Mouse (Mus musculus): Measurements from ENCODE around the gene Csf2rb. TPM values are rescaled to one million over a fixed set of nuclear protein-coding genes. Genes with fewer than 3 reads are reported as not detected.
"Not testable (repeated sequence)": the region's sequence is repeated elsewhere in the genome, so short reads cannot be mapped to it uniquely, and the experiment has no call there.

Csf2rb gene
- polyA plus RNA-seq, 1 experiment from 2014 or later = 2.3 TPM

GRCm38 (mm10) chr15:78320825-78321496 is 4.6 kb upstream of the Csf2rb start:
- H3K9me3 ChIP-seq (replicated peaks; ENCODE audit: control insufficient read depth, low read length) = no peaks in the 10 kb centered on the region
- H3K4me1 ChIP-seq (ENCODE audit: control insufficient read depth, insufficient read depth, low read length) = no peaks in the 10 kb centered on the region
- H3K36me3 ChIP-seq (ENCODE audit: control insufficient read depth, insufficient read depth) = no peaks in the 10 kb centered on the region
- H3K27ac ChIP-seq (ENCODE audit: low read length) = no peak overlapping the region
- 8% methylated on average over 5 of the region's 5 CpGs for WGBS
- H3K4me3 ChIP-seq (ENCODE audit: low read length) = no peak overlapping the region
- no peak overlapping the region for H3K4me2 ChIP-seq (ENCODE audit: low read depth, low read length)
- H3K27me3 ChIP-seq (ENCODE audit: control insufficient read depth, insufficient read depth, low read length) = no peaks in the 10 kb centered on the region
- H3K9ac ChIP-seq (ENCODE audit: low read length) = no peak overlapping the region
- ATAC-seq (replicated peaks; ENCODE audit: extremely low read depth, insufficient read depth, low FRiP score) = peak; percentile 84

DNA sequence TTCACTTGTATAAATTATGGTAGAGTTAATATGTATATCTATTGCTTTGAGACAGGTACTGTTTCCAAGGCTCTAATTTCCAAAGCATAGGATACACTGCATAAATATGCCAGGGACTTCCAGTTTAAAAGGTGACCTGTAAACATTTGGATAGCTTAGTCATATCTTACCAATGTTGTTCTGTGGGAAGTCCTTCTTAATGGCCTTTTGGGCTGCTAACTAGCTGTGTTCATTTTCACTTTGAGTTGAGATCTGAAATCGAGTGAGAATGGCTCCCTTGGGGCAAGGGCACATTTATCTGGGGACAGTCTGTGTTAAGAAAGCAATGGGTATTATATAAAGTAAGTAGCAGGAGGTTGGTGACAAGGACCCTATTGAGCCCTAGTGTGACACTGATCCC is 2.2 kb upstream of the Csf2rb start:
- Histone ChIP-seq H3K4me3 (ENCODE audit: low read length) (no peak overlapping the region), H3K27ac (ENCODE audit: low read length) (no peak overlapping the region), H3K4me2 (ENCODE audit: low read depth, low read length) (no peak overlapping the region), H3K9me3 (replicated peaks; ENCODE audit: control insufficient read depth, low read length) (no peaks in the 10 kb centered on the region), H3K27me3 (ENCODE audit: control insufficient read depth, insufficient read depth, low read length) (no peaks in the 10 kb centered on the region), H3K9ac (ENCODE audit: low read length) (no peak overlapping the region), H3K36me3 (ENCODE audit: control insufficient read depth, insufficient read depth) (no peaks in the 10 kb centered on the region), H3K4me1 (ENCODE audit: control insufficient read depth, insufficient read depth, low read length) (no peaks in the 10 kb centered on the region)
- no peak for ATAC-seq (replicated peaks; ENCODE audit: extremely low read depth, insufficient read depth, low FRiP score)
- 51% methylated on average over 1 of the region's 1 CpGs for WGBS

- Histone ChIP-seq H3K27me3 (ENCODE audit: control insufficient read depth, insufficient read depth, low read length) (no peaks in the 10 kb centered on the region), H3K36me3 (ENCODE audit: control insufficient read depth, insufficient read depth) (no peaks in the 10 kb centered on the region), H3K4me1 (ENCODE audit: control insufficient read depth, insufficient read depth, low read length) (no peaks in the 10 kb centered on the region), H3K9ac (ENCODE audit: low read length) (no peak overlapping the region), H3K27ac (ENCODE audit: low read length) (no peak overlapping the region), H3K4me3 (ENCODE audit: low read length) (no peak overlapping the region), H3K4me2 (ENCODE audit: low read depth, low read length) (no peak overlapping the region), H3K9me3 (replicated peaks; ENCODE audit: control insufficient read depth, low read length) (no peaks in the 10 kb centered on the region)
- 82% methylated on average over 2 of the region's 2 CpGs for WGBS
- ATAC-seq (replicated peaks; ENCODE audit: extremely low read depth, insufficient read depth, low FRiP score) = no peak
These were observed 1.3 kb upstream of the Csf2rb start for GRCm38 (mm10) chr15:78324294-78324693.

GRCm38 (mm10) chr15:78326747-78327146 is 1.2 kb downstream of the Csf2rb start:
- no peak for ATAC-seq (replicated peaks; ENCODE audit: extremely low read depth, insufficient read depth, low FRiP score)
- Histone ChIP-seq H3K36me3 (ENCODE audit: control insufficient read depth, insufficient read depth) (no peaks in the 10 kb centered on the region), H3K4me3 (ENCODE audit: low read length) (no peak overlapping the region), H3K27me3 (ENCODE audit: control insufficient read depth, insufficient read depth, low read length) (no peaks in the 10 kb centered on the region), H3K9ac (ENCODE audit: low read length) (no peak overlapping the region), H3K9me3 (replicated peaks; ENCODE audit: control insufficient read depth, low read length) (no peaks in the 10 kb centered on the region), H3K4me2 (ENCODE audit: low read depth, low read length) (no peak overlapping the region), H3K27ac (ENCODE audit: low read length) (no peak overlapping the region), H3K4me1 (ENCODE audit: control insufficient read depth, insufficient read depth, low read length) (no peaks in the 10 kb centered on the region)
- WGBS = 82% methylated on average over 10 of the region's 10 CpGs

- not testable (repeated sequence) for H3K27ac ChIP-seq (ENCODE audit: low read length); H3K4me1 ChIP-seq (ENCODE audit: control insufficient read depth, insufficient read depth, low read length); H3K9me3 ChIP-seq (replicated peaks; ENCODE audit: control insufficient read depth, low read length); H3K36me3 ChIP-seq (ENCODE audit: control insufficient read depth, insufficient read depth); H3K4me3 ChIP-seq (ENCODE audit: low read length); ATAC-seq (replicated peaks; ENCODE audit: extremely low read depth, insufficient read depth, low FRiP score); H3K27me3 ChIP-seq (ENCODE audit: control insufficient read depth, insufficient read depth, low read length); H3K9ac ChIP-seq (ENCODE audit: low read length); H3K4me2 ChIP-seq (ENCODE audit: low read depth, low read length)
- WGBS = 84% methylated on average over 6 of the region's 6 CpGs
These were observed 2.3 kb downstream of the Csf2rb start for GRCm38 (mm10) chr15:78327753-78328341.

DNA sequence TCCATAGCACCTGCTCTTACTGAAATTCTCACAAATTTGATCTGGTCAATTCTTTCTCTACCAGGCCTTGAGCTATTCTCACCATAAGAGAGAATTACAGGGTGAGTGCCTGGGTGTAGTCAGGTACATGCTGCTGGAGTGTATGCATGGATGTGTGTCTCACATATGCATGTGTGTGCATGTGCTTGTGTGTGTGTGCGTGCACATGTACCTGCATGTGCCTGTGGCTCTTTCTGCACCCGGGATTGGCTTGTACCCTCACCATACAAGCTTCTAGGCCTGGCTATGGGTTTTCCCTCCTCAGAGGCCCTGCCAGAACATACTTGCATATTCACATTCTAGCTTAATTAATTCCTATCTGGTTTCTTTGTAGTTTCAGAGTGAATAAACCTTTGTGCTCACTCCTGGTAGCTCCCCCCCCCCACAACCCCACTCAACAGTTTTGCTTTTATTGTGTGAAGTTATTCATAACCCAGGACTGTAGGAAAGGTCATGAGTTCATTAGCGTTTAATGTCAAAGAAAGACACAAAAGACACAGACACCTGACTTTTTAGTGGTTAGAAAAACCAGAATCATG is 3.1 kb downstream of the Csf2rb start:
- ATAC-seq (replicated peaks; ENCODE audit: extremely low read depth, insufficient read depth, low FRiP score) = no peak
- 80% methylated on average over 3 of the region's 3 CpGs for WGBS

DNA sequence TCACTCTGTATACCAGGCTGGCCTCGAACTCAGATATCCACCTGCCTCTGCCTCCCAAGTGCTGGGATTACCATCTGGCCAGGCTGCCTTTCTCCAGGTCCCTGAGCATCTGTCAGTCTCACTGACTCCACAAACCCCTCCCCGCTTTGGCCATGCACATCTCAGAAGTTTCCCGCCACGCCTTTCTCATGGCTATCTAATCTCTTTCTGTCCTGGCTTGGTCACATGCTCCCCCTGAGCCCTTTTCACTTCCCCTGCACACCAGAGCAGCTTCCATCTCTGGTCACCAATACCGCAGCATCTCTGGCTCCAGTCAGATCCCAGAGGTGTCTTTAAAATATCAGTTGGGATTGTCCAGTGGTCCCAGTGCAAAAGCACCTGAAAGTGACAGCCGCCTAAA is 4.4 kb downstream of the Csf2rb start:
- H3K36me3 ChIP-seq (ENCODE audit: control insufficient read depth, insufficient read depth); H3K4me2 ChIP-seq (ENCODE audit: low read depth, low read length); H3K9me3 ChIP-seq (replicated peaks; ENCODE audit: control insufficient read depth, low read length); H3K27ac ChIP-seq (ENCODE audit: low read length); H3K4me3 ChIP-seq (ENCODE audit: low read length); H3K9ac ChIP-seq (ENCODE audit: low read length); H3K27me3 ChIP-seq (ENCODE audit: control insufficient read depth, insufficient read depth, low read length); H3K4me1 ChIP-seq (ENCODE audit: control insufficient read depth, insufficient read depth, low read length); ATAC-seq (replicated peaks; ENCODE audit: extremely low read depth, insufficient read depth, low FRiP score): not testable (repeated sequence)
- 60% methylated on average over 6 of the region's 6 CpGs for WGBS

More for the DNA sequence above, 3.1 kb downstream of the Csf2rb start:
- Histone ChIP-seq H3K27ac (ENCODE audit: low read length) (no peak overlapping the region), H3K4me1 (ENCODE audit: control insufficient read depth, insufficient read depth, low read length) (no peaks in the 10 kb centered on the region), H3K9me3 (replicated peaks; ENCODE audit: control insufficient read depth, low read length) (no peaks in the 10 kb centered on the region), H3K9ac (ENCODE audit: low read length) (no peak overlapping the region), H3K4me2 (ENCODE audit: low read depth, low read length) (no peak overlapping the region), H3K4me3 (ENCODE audit: low read length) (no peak overlapping the region), H3K27me3 (ENCODE audit: control insufficient read depth, insufficient read depth, low read length) (no peaks in the 10 kb centered on the region), H3K36me3 (ENCODE audit: control insufficient read depth, insufficient read depth) (no peaks in the 10 kb centered on the region)

DNA sequence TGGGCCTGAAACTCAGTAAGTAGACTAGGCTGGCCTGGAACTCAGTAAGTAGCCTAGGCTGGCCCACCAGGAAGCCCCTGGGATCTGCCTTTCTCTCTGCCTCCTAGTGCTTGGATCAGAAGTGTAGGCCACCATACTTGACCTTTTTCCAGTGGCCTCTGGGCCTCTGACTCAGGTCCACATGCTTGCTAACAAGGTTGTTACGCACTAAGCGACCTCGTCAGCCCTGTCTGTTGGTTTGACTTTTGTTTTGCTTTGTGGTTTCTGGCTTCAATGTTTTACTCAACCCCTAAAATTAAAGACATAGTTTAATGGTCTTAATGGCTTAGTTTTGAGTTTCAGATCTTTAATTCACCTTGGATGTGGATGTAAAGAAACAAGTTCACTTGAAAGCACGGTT is 5.2 kb downstream of the Csf2rb start:
- ATAC-seq (replicated peaks; ENCODE audit: extremely low read depth, insufficient read depth, low FRiP score) = no peak
- WGBS = 85% methylated on average over 4 of the region's 4 CpGs

DNA sequence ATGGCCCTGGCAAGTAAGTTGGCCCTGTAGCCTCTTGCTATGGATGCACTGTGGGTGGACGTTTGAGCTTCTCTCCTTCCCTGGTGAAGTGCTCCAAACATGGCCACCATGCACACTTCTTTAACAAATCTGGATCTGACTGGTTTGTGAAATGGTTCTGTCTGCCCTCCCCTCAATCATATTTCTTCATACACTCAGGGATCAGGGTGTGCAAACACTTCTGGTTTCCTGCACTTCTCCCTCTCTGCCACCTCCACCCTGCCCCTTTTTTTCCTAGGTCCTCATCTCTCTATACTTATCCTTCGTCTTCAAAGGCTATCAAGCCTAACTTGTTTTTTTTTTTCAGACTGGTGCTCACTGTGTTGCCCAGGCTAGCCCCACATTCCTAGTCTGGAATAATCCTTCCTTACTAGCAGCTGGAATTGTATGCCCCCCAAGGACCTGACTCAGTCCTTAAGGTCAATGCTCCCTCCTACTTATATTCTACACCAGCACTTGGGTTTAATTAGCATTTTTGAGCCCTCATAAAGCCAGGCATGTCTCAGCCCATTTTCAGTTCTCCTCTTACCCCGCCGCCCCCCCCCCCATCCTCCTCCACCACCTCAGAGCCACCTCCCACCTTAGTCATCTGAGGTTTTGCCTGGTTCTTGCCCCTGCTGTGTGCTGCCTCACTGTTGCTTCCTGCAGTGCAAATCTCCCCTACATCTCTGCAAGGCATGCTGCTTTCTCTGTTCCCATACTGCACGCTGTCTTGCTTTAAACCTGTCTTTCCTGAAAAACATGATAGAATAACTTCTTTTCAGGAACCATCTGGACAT is 6.2 kb downstream of the Csf2rb start:
- Histone ChIP-seq H3K4me2 (ENCODE audit: low read depth, low read length) (no peak overlapping the region), H3K4me3 (ENCODE audit: low read length) (no peak overlapping the region), H3K36me3 (ENCODE audit: control insufficient read depth, insufficient read depth) (no peaks in the 10 kb centered on the region), H3K9me3 (replicated peaks; ENCODE audit: control insufficient read depth, low read length) (no peaks in the 10 kb centered on the region), H3K27ac (ENCODE audit: low read length) (no peak overlapping the region), H3K9ac (ENCODE audit: low read length) (no peak overlapping the region), H3K27me3 (ENCODE audit: control insufficient read depth, insufficient read depth, low read length) (no peaks in the 10 kb centered on the region), H3K4me1 (ENCODE audit: control insufficient read depth, insufficient read depth, low read length) (no peaks in the 10 kb centered on the region)
- 51% methylated on average over 5 of the region's 5 CpGs for WGBS
- ATAC-seq (replicated peaks; ENCODE audit: extremely low read depth, insufficient read depth, low FRiP score) = no peak

More for the DNA sequence above, 5.2 kb downstream of the Csf2rb start:
- Histone ChIP-seq H3K4me1 (ENCODE audit: control insufficient read depth, insufficient read depth, low read length) (no peaks in the 10 kb centered on the region), H3K4me2 (ENCODE audit: low read depth, low read length) (no peak overlapping the region), H3K27ac (ENCODE audit: low read length) (no peak overlapping the region), H3K27me3 (ENCODE audit: control insufficient read depth, insufficient read depth, low read length) (no peaks in the 10 kb centered on the region), H3K36me3 (ENCODE audit: control insufficient read depth, insufficient read depth) (no peaks in the 10 kb centered on the region), H3K4me3 (ENCODE audit: low read length) (no peak overlapping the region), H3K9me3 (replicated peaks; ENCODE audit: control insufficient read depth, low read length) (no peaks in the 10 kb centered on the region), H3K9ac (ENCODE audit: low read length) (no peak overlapping the region)

All from heart, embryonic 16.5 days (tissue).